Mouse (Mus musculus): ENCODE measurements around the gene Adgrb3.

DNA sequence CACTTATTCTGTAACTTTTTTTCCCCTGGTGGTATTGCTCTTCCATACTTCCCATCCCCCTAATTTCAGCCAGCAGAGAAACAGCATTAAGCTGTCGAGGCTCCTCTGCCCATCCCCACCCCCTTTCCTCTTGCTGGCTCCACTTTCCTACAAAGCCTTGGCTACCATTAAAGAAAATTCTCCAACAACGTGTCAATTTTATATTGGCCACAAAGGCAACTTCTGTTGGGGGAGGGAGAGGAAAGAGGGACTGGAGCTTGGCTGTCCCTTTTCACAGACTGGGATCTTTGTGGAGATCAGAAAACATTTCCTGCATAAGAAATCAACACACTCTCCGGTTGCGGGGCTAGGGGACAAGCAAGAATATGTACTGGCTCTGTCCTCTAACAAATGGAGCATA is 4.9 kb downstream of the Adgrb3 start:
- no peak for TF ChIP-seq POLR2A (IDR thresholded peaks at IDR 0.05; ENCODE audit: low read depth, low read length)
- TF ChIP-seq CTCF (IDR thresholded peaks at IDR 0.05; ENCODE audit: extremely low read depth, insufficient read depth, insufficient read length, insufficient replicate concordance): no peak
